Mouse (Mus musculus) midbrain, embryonic 16.5 days (tissue): ENCODE results near the gene Cd80. TPM values are rescaled to one million over a fixed set of nuclear protein-coding genes. Genes with fewer than 3 reads are reported as not detected.

Source experiments
- ATAC-seq: fragments of 200-750 bp; cut with Nextera tagmentation; 2 replicates; pipeline ENCODE4 v1.8.0; 2017; ENCODE audit warnings: moderate TSS enrichment
- H3K27ac ChIP-seq: fragments of 300-500 bp; sonication (generic); 2 replicates; pipeline ENCODE4 v1.5.1; 2014; ENCODE audit warnings: mild to moderate bottlenecking, low read length, mixed read lengths
- H3K27me3 ChIP-seq: fragments of 300-500 bp; sonication (generic); 2 replicates; pipeline ENCODE4 v1.6.1; 2014; ENCODE audit warnings: low read depth, low read length, mixed read lengths; ENCODE audit not compliant: control insufficient read depth, insufficient read depth
- H3K36me3 ChIP-seq: fragments of 300-500 bp; sonication (generic); 2 replicates; pipeline ENCODE4 v1.6.1; 2014; ENCODE audit warnings: mild to moderate bottlenecking, low read length, moderate library complexity, mixed read lengths; ENCODE audit not compliant: control insufficient read depth, insufficient read depth
- H3K4me1 ChIP-seq: fragments of 300-500 bp; sonication (generic); 2 replicates; pipeline ENCODE4 v1.6.1; 2014; ENCODE audit warnings: mild to moderate bottlenecking, low read length, mixed read lengths; ENCODE audit not compliant: control insufficient read depth, insufficient read depth
- H3K4me2 ChIP-seq: fragments of 300-500 bp; sonication (generic); 2 replicates; pipeline ENCODE4 v1.6.1; 2014; ENCODE audit warnings: mild to moderate bottlenecking, low read length, mixed read lengths
- H3K4me3 ChIP-seq: fragments of 300-500 bp; sonication (generic); 2 replicates; pipeline ENCODE4 v1.5.1; 2014; ENCODE audit warnings: low read depth, mild to moderate bottlenecking, low read length, moderate library complexity, mixed read lengths
- H3K9ac ChIP-seq: fragments of 300-500 bp; sonication (generic); 2 replicates; pipeline ENCODE4 v1.6.1; 2014; ENCODE audit warnings: low read depth, low read length, mixed read lengths
- H3K9me3 ChIP-seq: fragments of 300-500 bp; sonication (generic); replicated peaks from 2 replicates; pipeline ENCODE4 v1.6.1; 2014; ENCODE audit warnings: mild to moderate bottlenecking, low read length, mixed read lengths; ENCODE audit not compliant: control insufficient read depth, poor library complexity, severe bottlenecking
- WGBS: fragments of 180-500 bp; shearing (Covaris S2); extraction: QIAGEN DNeasy Blood & Tissue Kit; methylation state at CpG from one replicate; pipeline ENCODE4 v1.1.7; 2014; 5-methylcytosine and 5-hydroxymethylcytosine counted together
- polyA plus RNA-seq: library from polyadenylated mRNA; unstranded; fragments of >200 nt; fragmentation: Nextera tagmentation; extraction: Ambion mirVana; gene quantifications from 2 replicates; pipeline ENCODE4 v1.2.1, GENCODE M21; 2015

Cd80 gene
- polyA plus RNA-seq, 1 experiment from 2014 or later = 0.46 TPM

GRCm38 (mm10) chr16:38522129-38523084, 67.0 kb downstream of the Cd80 start, which contains the start of gene Timmdc1:
TSS of gene Timmdc1 (minus strand) at chr16:38522663.
- ATAC-seq = peak; percentile 99
- Histone ChIP-seq H3K4me1 (peaks cover 14% of the 10 kb centered on the region), H3K9me3 (no peaks in the 10 kb centered on the region), H3K27ac (peak within 1 kb of the TSS; percentile 92), H3K9ac (peak within 1 kb of the TSS; percentile 99), H3K27me3 (no peaks in the 10 kb centered on the region), H3K4me2 (peak within 1 kb of the TSS; percentile 84), H3K4me3 (peak within 1 kb of the TSS; percentile 96), H3K36me3 (peaks cover 21% of the 10 kb centered on the region)
- WGBS = under 1% methylated on average over 73 of the region's 73 CpGs

GRCm38 (mm10) chr16:38526264-38526663, 70.9 kb downstream of the Cd80 start:
- H3K36me3 ChIP-seq = peaks cover 29% of the 10 kb centered on the region

GRCm38 (mm10) chr16:38536544-38537146, 81.3 kb downstream of the Cd80 start:
- H3K9ac ChIP-seq = no peak overlapping the region
- no peaks in the 10 kb centered on the region for H3K9me3 ChIP-seq
- no peak for ATAC-seq
- no peak overlapping the region for H3K4me2 ChIP-seq
- no peak overlapping the region for H3K27ac ChIP-seq
- no peak overlapping the region for H3K4me3 ChIP-seq
- peaks cover 26% of the 10 kb centered on the region for H3K36me3 ChIP-seq
- no peaks in the 10 kb centered on the region for H3K27me3 ChIP-seq
- no peaks in the 10 kb centered on the region for H3K4me1 ChIP-seq
- 44% methylated on average over 8 of the region's 8 CpGs for WGBS

More at GRCm38 (mm10) chr16:38526264-38526663, 70.9 kb downstream of the Cd80 start:
- whole genome bisulfite sequencing = 91% methylated on average over 6 of the region's 6 CpGs
- no peaks in the 10 kb centered on the region for H3K27me3 ChIP-seq
- no peak for ATAC-seq
- peaks cover 12% of the 10 kb centered on the region for H3K4me1 ChIP-seq
- no peaks in the 10 kb centered on the region for H3K9me3 ChIP-seq
- H3K4me3 ChIP-seq = no peak overlapping the region
- no peak overlapping the region for H3K9ac ChIP-seq
- no peak overlapping the region for H3K27ac ChIP-seq
- H3K4me2 ChIP-seq = no peak overlapping the region

GRCm38 (mm10) chr16:38538716-38539380, 83.5 kb downstream of the Cd80 start:
- peaks cover 26% of the 10 kb centered on the region for H3K36me3 ChIP-seq
- H3K27ac ChIP-seq = no peak overlapping the region

More at GRCm38 (mm10) chr16:38538716-38539380, 83.5 kb downstream of the Cd80 start:
- 95% methylated on average over 13 of the region's 13 CpGs for WGBS
- Histone ChIP-seq H3K4me2 (no peak overlapping the region), H3K4me3 (no peak overlapping the region), H3K9me3 (no peaks in the 10 kb centered on the region), H3K27me3 (no peaks in the 10 kb centered on the region), H3K9ac (no peak overlapping the region), H3K4me1 (no peaks in the 10 kb centered on the region)
- ATAC-seq = no peak

Other genes starting within 250 kb of the Cd80 start
- not detected in 2 replicates for gene Nr1i2, start 160.7 kb upstream of the Cd80 start, polyA plus RNA-seq
- 1.3 and 2.0 TPM in 2 replicates for gene Maats1, start 113.4 kb upstream of the Cd80 start, polyA plus RNA-seq
- 66.0 and 68.5 TPM in 2 replicates for gene Cox17, start 108.6 kb upstream of the Cd80 start, polyA plus RNA-seq
- gene Gm21987, start 108.5 kb upstream of the Cd80 start, polyA plus RNA-seq = not detected in 2 replicates
- gene Popdc2, start 93.4 kb upstream of the Cd80 start, polyA plus RNA-seq = 0.47 and 0.83 TPM in 2 replicates
- gene Pla1a, start 22.4 kb upstream of the Cd80 start, polyA plus RNA-seq = 0.36 and 0.68 TPM in 2 replicates
- gene Adprh, start 2.9 kb upstream of the Cd80 start, polyA plus RNA-seq = 160 and 164 TPM in 2 replicates
- gene Timmdc1, start 67.1 kb downstream of the Cd80 start, polyA plus RNA-seq = 33.4 and 34.6 TPM in 2 replicates
- 51.4 and 54.8 TPM in 2 replicates for gene Poglut1, start 94.7 kb downstream of the Cd80 start, polyA plus RNA-seq
- gene Tmem39a, start 103.1 kb downstream of the Cd80 start, polyA plus RNA-seq = 32.0 and 33.8 TPM in 2 replicates